Mouse (Mus musculus): ENCODE measurements around the gene S100a5.

DNA sequence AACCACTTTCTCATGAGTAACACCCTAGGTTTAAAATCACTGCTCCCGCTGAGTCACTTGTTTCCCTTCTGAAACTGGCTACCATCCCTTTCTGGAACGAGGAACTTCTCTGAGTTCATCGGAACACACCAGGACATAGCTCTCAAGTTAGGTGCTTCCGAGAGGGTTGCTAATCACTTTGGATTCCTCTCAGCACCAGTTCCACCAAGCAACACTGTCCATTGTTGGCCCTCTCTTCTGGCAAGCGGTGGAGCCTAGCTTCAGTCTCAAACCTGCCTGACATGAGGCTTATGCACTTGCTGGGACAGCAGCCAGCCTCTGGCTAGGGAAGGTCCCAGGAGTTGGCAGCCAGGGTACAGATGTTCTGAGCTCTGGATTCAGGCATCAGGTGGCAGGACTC is 33.6 kb upstream of the S100a5 start:
- TF ChIP-seq CTCF (IDR thresholded peaks at IDR 0.05; ENCODE audit: insufficient read depth, low read length) (no peak), POLR2A (IDR thresholded peaks at IDR 0.05; ENCODE audit: borderline replicate concordance, extremely low read depth, low read depth, low read length) (no peak)
